Mouse (Mus musculus) layer of hippocampus, postnatal 10 days (tissue): ENCODE measurements around the gene Acot6. TPM values are rescaled to one million over a fixed set of nuclear protein-coding genes. Genes with fewer than 3 reads are reported as not detected.

Source experiments
- DNase-seq, 2 experiments: peaks; one replicate each; pipeline ENCODE4 v3.0.0; 2021; ENCODE audit warnings: low spot score in 2 of 2
- total RNA-seq, 2 experiments: library from RNA; stranded (reverse); gene quantifications; 2 replicates each; pipeline ENCODE4 v1.2.3; 2021

Acot6 gene
- total RNA-seq, 2 experiments from 2014 or later, result 3.7 to 4.3 TPM

GRCm38 (mm10) chr12:84151911-84152310, 51.5 kb downstream of the Acot6 start:
- no peak for DNase-seq

GRCm38 (mm10) chr12:84152352-84153190, 52.1 kb downstream of the Acot6 start:
- no peak for DNase-seq

GRCm38 (mm10) chr12:84153414-84153813, 53.0 kb downstream of the Acot6 start:
- no peak for DNase-seq

- no peak for DNase-seq
Measured at GRCm38 (mm10) chr12:84154786-84155522, 54.5 kb downstream of the Acot6 start.

- no peak for DNase-seq
Measured at GRCm38 (mm10) chr12:84155523-84155871, 55.0 kb downstream of the Acot6 start.

- DNase-seq, result no peak
Measured at GRCm38 (mm10) chr12:84156210-84156609, 55.8 kb downstream of the Acot6 start.

- no peak for DNase-seq
Measured at GRCm38 (mm10) chr12:84158156-84158555, 57.7 kb downstream of the Acot6 start.

- DNase-seq, result no peak
Measured at GRCm38 (mm10) chr12:84160491-84160890, 60.0 kb downstream of the Acot6 start.

Other genes with a start within 250 kb of the Acot6 start
- 10 to 100 TPM; 21.4 to 23.6 TPM for gene Numb, start 178.7 kb upstream of the Acot6 start, total RNA-seq
- gene Riox1, start 150.0 kb upstream of the Acot6 start, total RNA-seq, result 10 to 100 TPM; 14.3 to 16.4 TPM
- gene Heatr4, start 115.8 kb upstream of the Acot6 start, total RNA-seq, result under 1 TPM in 1 of 2 experiments, not detected in 1; 0.18 TPM
- gene Acot2, start 112.8 kb upstream of the Acot6 start, total RNA-seq, result 10 to 100 TPM; 12.4 to 13.1 TPM
- 10 to 100 TPM; 29.1 to 33.3 TPM for gene Acot1, start 91.2 kb upstream of the Acot6 start, total RNA-seq
- 1 to 10 TPM; 2.0 to 2.3 TPM for gene Acot4, start 62.3 kb upstream of the Acot6 start, total RNA-seq
- gene Gm49366, start 61.7 kb upstream of the Acot6 start, total RNA-seq, result 1 to 10 TPM in 1 of 2 experiments, not detected in 1; 3.4 TPM
- 1 to 10 TPM; 1.2 to 1.4 TPM for gene Acot3, start 48.5 kb upstream of the Acot6 start, total RNA-seq
- 1 to 10 TPM; 4.0 to 4.7 TPM for gene Acot5, start 31.3 kb upstream of the Acot6 start, total RNA-seq
- gene Dnal1, start 13.7 kb downstream of the Acot6 start, total RNA-seq, result 10 to 100 TPM; 80.0 to 82.5 TPM
- gene Pnma1, start 47.8 kb downstream of the Acot6 start, total RNA-seq, result 1 to 10 TPM; 5.9 to 6.6 TPM
- gene Elmsan1, start 118.2 kb downstream of the Acot6 start, total RNA-seq, result 10 to 100 TPM; 13.3 to 13.5 TPM
- gene Ptgr2, start 184.6 kb downstream of the Acot6 start, total RNA-seq, result 10 to 100 TPM; 29.1 to 34.5 TPM
- 10 to 100 TPM; 35.7 to 41.9 TPM for gene Zfp410, start 216.2 kb downstream of the Acot6 start, total RNA-seq